Mouse (Mus musculus) heart, embryonic 13.5 days (tissue): ENCODE measurements around the gene Sgpl1. TPM values are rescaled to one million over a fixed set of nuclear protein-coding genes. Genes with fewer than 3 reads are reported as not detected.

Source experiments
- ATAC-seq: fragments of 200-750 bp; cut with Nextera tagmentation; 2 replicates; pipeline ENCODE4 v1.8.0; 2017; ENCODE audit warnings: moderate TSS enrichment; ENCODE audit not compliant: insufficient number of reproducible peaks, low FRiP score, low TSS enrichment; ENCODE audit errors: extremely low read depth
- H3K27ac ChIP-seq: fragments of 300-500 bp; sonication (generic); replicated peaks from 2 replicates; pipeline ENCODE4 v1.5.1; 2015; ENCODE audit warnings: moderate library complexity, mild to moderate bottlenecking, inconsistent platforms
- H3K27me3 ChIP-seq: fragments of 300-500 bp; sonication (generic); replicated peaks from 2 replicates; pipeline ENCODE4 v1.6.1; 2015; ENCODE audit warnings: mild to moderate bottlenecking, inconsistent platforms
- H3K36me3 ChIP-seq: fragments of 300-500 bp; sonication (generic); 2 replicates; pipeline ENCODE4 v1.6.1; 2015; ENCODE audit warnings: mild to moderate bottlenecking, inconsistent platforms
- H3K4me1 ChIP-seq: fragments of 300-500 bp; sonication (generic); 2 replicates; pipeline ENCODE4 v1.6.1; 2015; ENCODE audit warnings: inconsistent platforms
- H3K4me2 ChIP-seq: fragments of 300-500 bp; sonication (generic); 2 replicates; pipeline ENCODE4 v1.6.1; 2015; ENCODE audit warnings: inconsistent platforms, mild to moderate bottlenecking, moderate library complexity
- H3K4me3 ChIP-seq: fragments of 300-500 bp; sonication (generic); 2 replicates; pipeline ENCODE4 v1.5.1; 2015; ENCODE audit warnings: moderate library complexity, mild to moderate bottlenecking, inconsistent platforms
- H3K9ac ChIP-seq: fragments of 300-500 bp; sonication (generic); 2 replicates; pipeline ENCODE4 v1.6.1; 2015; ENCODE audit warnings: inconsistent platforms, mild to moderate bottlenecking, moderate library complexity
- H3K9me3 ChIP-seq: fragments of 300-500 bp; sonication (generic); 2 replicates; pipeline ENCODE4 v1.6.1; 2016; ENCODE audit warnings: inconsistent platforms
- WGBS: fragments of 180-500 bp; shearing (Covaris S2); methylation state at CpG from one replicate; pipeline ENCODE4 v1.1.7; 2015; ENCODE audit warnings: mixed read lengths; 5-methylcytosine and 5-hydroxymethylcytosine counted together
- polyA plus RNA-seq: library from polyadenylated mRNA; unstranded; fragments of >200 nt; fragmentation: Nextera tagmentation; extraction: Ambion mirVana; gene quantifications from 2 replicates; pipeline ENCODE4 v1.2.1, GENCODE M21; 2015

Sgpl1 gene
- polyA plus RNA-seq, 1 experiment from 2014 or later: 29.1 TPM

DNA sequence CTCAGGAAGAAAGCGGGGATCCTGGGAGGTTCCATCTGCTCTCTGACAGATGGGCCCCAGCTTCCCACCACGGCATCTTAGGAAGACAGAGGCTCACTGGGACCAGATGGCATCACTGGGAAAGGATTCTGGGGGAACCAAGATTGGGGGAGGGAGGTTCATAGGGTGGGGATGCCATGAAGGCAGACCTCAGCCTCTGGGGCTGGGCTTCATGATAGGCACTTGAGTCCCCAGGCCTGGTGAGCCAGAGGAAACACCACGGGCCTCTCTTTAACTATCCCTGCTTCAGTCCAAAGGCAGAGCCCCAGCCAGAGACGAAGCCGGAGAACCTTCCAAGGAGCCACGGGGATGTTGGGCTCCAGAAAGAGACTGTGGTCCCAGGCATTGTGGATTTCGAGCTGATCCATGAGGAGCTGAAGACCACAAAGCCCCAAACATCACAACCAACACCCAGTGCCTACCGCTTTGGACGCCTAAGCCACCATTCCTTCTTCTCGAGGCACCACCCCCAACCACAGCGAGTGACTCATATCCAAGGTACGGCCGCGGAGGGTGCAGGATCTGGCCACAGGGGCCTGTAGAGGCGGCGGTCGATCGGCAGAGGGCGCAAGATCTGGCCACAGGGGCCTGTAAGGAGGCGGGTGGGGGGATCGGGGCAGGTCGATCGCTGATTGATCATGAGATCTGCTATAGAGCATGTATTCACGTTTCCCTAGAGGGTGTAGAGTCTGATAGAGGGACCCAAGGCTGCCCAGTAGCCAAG is 28.1 kb upstream of the Sgpl1 start:
- H3K9ac ChIP-seq: peak overlapping the region; percentile 40; the same call in 1 of the 2 replicates
- H3K4me3 ChIP-seq: peak overlapping the region; percentile 20
- peaks cover 9% of the 10 kb centered on the region; the same call in 1 of the 2 replicates for H3K4me1 ChIP-seq
- H3K27ac ChIP-seq: no peak overlapping the region
- no peak for ATAC-seq
- no peaks in the 10 kb centered on the region for H3K9me3 ChIP-seq
- H3K27me3 ChIP-seq: peaks cover 60% of the 10 kb centered on the region
- WGBS: 12% methylated on average over 24 of the region's 24 CpGs
- peak overlapping the region; percentile 57 for H3K4me2 ChIP-seq
- H3K36me3 ChIP-seq: no peaks in the 10 kb centered on the region

DNA sequence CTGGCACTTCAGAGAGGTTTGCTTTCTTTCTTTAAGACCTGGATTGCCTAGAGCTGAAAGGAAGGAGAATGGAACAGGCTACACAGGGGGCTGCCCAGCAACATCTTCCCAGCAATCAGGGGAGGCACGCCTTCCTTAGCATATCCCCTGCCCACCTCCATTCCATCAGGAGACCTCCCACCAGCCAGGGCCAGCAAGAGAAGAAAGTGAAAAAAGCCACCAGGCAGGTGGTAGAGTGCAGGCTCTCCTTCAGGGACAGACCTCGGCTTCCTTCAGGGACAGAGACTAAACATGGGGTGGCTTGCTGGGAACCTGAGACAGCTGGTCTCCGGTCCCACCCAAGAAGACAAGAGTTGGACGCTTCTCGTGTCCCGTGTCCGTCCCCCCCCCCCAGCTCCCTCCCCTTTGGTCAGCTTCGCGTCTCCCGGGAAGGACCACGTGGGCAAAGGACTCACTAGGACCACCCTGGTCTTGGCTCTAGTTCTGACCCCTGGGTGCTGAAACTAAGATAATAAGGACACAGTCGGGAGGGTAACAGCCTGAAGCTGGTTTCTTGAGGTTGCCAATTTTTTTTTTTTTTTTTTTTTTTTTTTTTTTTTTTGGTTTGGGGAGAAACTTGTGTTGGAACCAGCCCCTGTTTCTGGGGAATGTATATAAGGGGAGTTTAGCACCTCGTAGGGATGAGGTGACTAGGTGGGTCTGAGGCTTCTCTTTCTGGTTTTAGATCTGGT is 27.4 kb upstream of the Sgpl1 start:
- H3K9me3 ChIP-seq: no peaks in the 10 kb centered on the region
- H3K4me2 ChIP-seq: no peak overlapping the region
- peaks cover 54% of the 10 kb centered on the region for H3K27me3 ChIP-seq
- H3K4me1 ChIP-seq: peaks cover 9% of the 10 kb centered on the region; the same call in 1 of the 2 replicates
- H3K27ac ChIP-seq: no peak overlapping the region
- WGBS: 31% methylated on average over 13 of the region's 13 CpGs
- no peak overlapping the region for H3K4me3 ChIP-seq
- no peak overlapping the region for H3K9ac ChIP-seq
- no peaks in the 10 kb centered on the region for H3K36me3 ChIP-seq
- ATAC-seq: no peak

DNA sequence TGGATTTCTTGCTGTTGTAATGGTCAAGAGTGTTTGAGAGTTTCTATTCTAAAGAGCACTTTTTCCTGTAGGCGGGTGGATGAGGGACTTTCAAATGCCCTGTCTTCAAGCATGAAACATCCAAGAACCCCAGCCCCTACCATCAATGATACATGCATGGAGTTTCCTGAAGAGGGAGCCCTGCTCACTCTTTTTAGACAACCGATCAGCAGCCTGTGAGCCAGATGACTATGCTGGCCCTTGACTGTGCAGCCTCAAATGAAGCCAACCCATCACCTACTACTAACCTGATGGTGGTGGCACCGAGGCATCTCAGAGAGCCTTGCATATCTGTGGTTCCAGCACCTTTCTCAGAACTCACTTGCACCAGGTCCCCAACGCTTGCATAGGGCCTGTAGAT is 25.0 kb upstream of the Sgpl1 start:
- Histone ChIP-seq H3K9ac (no peak overlapping the region), H3K27ac (no peak overlapping the region), H3K4me2 (no peak overlapping the region), H3K4me3 (no peak overlapping the region), H3K4me1 (peaks cover 9% of the 10 kb centered on the region; the same call in 1 of the 2 replicates), H3K27me3 (peaks cover 40% of the 10 kb centered on the region), H3K9me3 (no peaks in the 10 kb centered on the region), H3K36me3 (no peaks in the 10 kb centered on the region)
- 72% methylated on average over 4 of the region's 4 CpGs for WGBS
- ATAC-seq: no peak

DNA sequence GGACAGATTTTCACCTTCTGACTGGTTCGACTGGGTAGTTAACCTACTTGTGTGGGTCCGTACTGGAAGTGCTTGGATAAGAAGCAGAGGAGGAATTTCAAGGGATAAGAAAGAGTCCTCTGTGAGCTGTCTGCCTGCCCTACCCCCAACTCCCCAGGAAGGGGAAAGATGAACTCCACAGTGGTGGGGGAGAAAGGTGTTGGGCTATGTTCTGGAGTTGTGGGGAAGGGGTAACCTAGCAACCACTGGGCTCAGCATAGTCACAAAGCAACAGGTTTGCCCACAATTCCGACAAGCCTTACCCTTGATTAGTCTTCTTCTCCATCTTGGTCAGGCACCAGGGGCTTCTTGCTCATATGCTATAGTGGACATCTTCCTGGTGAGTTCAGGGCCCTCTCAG is 24.2 kb upstream of the Sgpl1 start, which contains the start of gene Tbata:
Gene Tbata, plus strand, starts transcription at position 301 of the 400 bp plus-strand sequence.
- Histone ChIP-seq H3K9me3 (no peaks in the 10 kb centered on the region), H3K27ac (no peak within 1 kb of the TSS), H3K4me1 (peaks cover 9% of the 10 kb centered on the region; the same call in 1 of the 2 replicates), H3K4me2 (no peak within 1 kb of the TSS), H3K27me3 (peaks cover 36% of the 10 kb centered on the region), H3K36me3 (no peaks in the 10 kb centered on the region), H3K4me3 (no peak within 1 kb of the TSS), H3K9ac (no peak within 1 kb of the TSS)
- 36% methylated on average over 3 of the region's 3 CpGs for WGBS
- no peak for ATAC-seq

DNA sequence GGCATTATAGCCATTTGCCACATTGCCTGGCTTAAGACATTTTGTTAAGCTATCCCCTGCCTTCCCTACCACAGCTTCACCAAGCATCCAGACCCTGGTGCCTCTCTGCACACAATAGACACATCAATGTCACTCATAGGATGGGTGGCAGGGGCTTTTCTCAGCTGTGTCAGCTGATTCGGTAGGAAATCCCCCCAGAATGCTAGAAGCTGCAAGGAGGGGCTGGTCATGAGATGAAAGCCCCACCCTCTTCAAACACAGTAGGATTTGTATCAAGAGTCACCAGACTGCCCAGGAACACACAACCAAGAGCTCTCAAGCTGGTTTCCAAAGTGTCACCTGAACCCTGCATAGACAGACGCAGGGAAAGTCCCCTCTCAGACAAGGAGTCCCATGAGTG is 20.9 kb upstream of the Sgpl1 start:
- no peak overlapping the region for H3K4me3 ChIP-seq
- H3K36me3 ChIP-seq: no peaks in the 10 kb centered on the region
- H3K27me3 ChIP-seq: peaks cover 11% of the 10 kb centered on the region
- no peak overlapping the region for H3K4me2 ChIP-seq
- no peaks in the 10 kb centered on the region for H3K9me3 ChIP-seq
- H3K9ac ChIP-seq: no peak overlapping the region
- H3K27ac ChIP-seq: no peak overlapping the region
- WGBS: 50% methylated on average over 2 of the region's 2 CpGs
- no peaks in the 10 kb centered on the region for H3K4me1 ChIP-seq
- ATAC-seq: no peak

DNA sequence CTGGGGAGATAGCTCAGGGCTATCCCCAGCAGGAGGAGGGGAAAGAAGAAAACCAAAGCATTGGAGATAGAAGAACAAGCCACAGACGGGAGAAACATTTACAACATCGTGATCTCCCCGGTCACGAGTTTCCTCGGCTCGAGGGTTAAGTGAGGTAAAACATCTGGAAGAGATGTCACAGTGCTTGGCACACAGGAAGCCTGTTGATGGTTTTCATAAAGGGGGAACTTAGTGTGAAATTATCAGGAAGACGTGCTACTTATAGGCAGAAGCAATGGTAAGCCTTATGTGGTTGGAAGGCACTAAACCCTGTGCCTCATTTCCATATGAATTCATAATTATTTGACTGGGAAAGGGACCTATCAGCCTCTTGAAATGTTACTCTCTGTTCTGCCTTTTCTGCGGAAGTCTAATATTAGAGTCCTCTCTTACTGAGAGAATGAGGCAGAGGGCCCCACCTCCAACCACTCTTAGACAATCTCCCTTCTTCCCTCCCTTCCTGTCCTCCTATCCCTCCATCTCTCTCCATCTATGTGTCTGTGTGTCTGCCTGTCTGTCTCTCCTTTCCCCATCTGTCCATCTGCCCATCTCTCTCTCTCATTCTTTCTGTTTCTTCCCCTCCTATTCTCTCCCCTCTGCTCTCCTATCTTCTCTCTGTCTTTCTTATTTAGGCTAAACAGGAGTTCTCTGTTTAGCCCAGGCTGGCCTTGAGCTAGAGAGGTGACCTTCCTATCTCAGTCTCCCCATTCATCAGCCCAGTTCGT is 20.0 kb upstream of the Sgpl1 start:
- H3K4me1 ChIP-seq: no peaks in the 10 kb centered on the region
- no peak overlapping the region for H3K4me3 ChIP-seq
- no peak overlapping the region for H3K4me2 ChIP-seq
- ATAC-seq: no peak
- no peak overlapping the region for H3K27ac ChIP-seq
- H3K36me3 ChIP-seq: no peaks in the 10 kb centered on the region
- H3K9me3 ChIP-seq: no peaks in the 10 kb centered on the region
- WGBS: 62% methylated on average over 9 of the region's 9 CpGs
- H3K27me3 ChIP-seq: peaks cover 11% of the 10 kb centered on the region; the same call in 1 of the 2 replicates
- H3K9ac ChIP-seq: no peak overlapping the region

DNA sequence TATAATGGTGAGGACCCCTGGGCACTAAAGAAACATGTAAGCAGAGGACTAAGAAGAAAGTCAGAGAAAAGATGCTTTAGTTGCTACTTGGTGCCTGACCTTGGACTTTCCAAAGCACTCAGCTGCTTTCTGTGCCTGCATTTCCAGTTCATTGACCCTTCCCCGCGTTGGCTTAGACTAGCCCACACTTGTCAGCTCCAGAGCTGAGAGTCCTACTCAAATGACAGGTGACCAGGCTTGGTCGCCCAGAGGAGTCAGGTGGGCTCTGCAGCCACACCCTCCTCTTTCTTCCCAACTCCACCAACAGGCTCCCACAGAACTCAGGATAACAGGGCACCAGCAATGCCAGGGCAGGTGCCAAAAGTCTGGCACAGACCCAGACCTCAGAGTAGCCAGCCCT is 14.9 kb upstream of the Sgpl1 start:
- 75% methylated on average over 3 of the region's 3 CpGs for WGBS
- Histone ChIP-seq H3K9ac (no peak overlapping the region), H3K4me2 (no peak overlapping the region), H3K4me3 (no peak overlapping the region), H3K27me3 (no peaks in the 10 kb centered on the region; the same call in 1 of the 2 replicates), H3K9me3 (no peaks in the 10 kb centered on the region), H3K36me3 (no peaks in the 10 kb centered on the region), H3K27ac (no peak overlapping the region), H3K4me1 (no peaks in the 10 kb centered on the region)
- ATAC-seq: no peak

DNA sequence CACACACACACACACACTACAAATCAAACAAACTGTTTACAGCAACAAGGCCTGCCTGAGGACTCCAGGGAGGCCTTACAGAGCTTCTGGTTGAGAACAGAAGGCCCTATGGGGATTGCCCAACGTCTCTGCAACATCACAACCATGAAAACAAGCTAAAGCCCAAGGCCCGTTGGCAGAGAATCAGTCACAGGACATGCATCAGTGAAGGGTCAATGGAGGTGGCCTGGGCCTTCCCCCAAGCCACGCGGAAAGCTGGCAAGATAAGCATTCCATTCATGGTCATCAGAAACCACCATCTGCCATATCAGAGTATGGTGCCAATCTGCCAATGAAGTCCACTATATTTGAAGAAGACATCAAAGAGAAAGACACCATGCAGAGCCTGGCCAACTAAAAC is 13.2 kb upstream of the Sgpl1 start:
- Histone ChIP-seq H3K4me2 (no peak overlapping the region), H3K4me1 (no peaks in the 10 kb centered on the region), H3K27me3 (no peaks in the 10 kb centered on the region), H3K9me3 (no peaks in the 10 kb centered on the region), H3K4me3 (no peak overlapping the region), H3K27ac (no peak overlapping the region), H3K9ac (no peak overlapping the region), H3K36me3 (no peaks in the 10 kb centered on the region)
- ATAC-seq: no peak
- 65% methylated on average over 4 of the region's 4 CpGs for WGBS

DNA sequence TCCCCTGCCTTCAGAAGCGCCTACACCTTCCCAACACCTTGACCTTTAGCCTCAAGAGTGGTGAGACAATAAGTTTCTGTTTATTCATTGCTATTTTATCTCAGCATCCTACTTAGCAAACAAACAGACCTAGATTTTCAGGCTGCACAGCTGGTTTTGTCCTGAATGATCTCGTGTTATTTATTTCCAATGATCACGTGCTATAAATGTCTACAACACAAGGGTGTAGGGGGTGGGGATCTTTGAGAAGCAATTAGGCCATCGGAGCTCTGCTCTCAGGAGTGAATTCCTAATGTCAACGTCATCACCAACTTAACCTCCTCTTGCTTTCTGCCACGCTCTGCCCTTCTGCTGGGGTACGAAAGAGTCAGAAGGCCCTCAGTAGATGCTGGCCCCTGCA is 12.6 kb upstream of the Sgpl1 start:
- Histone ChIP-seq H3K9me3 (no peaks in the 10 kb centered on the region), H3K27ac (no peak overlapping the region), H3K27me3 (no peaks in the 10 kb centered on the region), H3K9ac (no peak overlapping the region), H3K4me1 (no peaks in the 10 kb centered on the region), H3K36me3 (no peaks in the 10 kb centered on the region), H3K4me3 (no peak overlapping the region), H3K4me2 (no peak overlapping the region)
- WGBS: 68% methylated on average over 7 of the region's 7 CpGs
- ATAC-seq: no peak

DNA sequence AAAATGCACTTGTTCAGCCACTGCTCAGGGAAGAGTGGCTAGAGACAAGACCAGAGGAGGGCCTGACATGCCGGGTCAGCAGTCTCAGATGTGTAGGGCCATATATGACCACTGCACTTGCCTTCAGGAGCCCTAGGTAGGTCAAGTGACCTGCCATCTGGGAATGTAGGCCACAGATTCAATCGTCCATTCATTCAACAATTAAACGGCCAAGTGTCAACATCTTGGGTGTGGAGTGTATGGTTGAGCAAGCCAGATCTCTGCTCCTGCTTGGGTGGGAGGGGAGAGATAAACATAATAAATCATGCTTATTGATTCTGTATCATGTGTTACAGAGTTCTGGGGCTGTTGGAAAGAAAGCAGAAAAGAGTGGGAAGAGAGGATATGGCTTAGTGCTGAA is 11.1 kb upstream of the Sgpl1 start:
- H3K4me3 ChIP-seq: no peak overlapping the region
- H3K36me3 ChIP-seq: no peaks in the 10 kb centered on the region
- no peak overlapping the region for H3K4me2 ChIP-seq
- peaks cover 5% of the 10 kb centered on the region for H3K4me1 ChIP-seq
- 73% methylated on average over 3 of the region's 3 CpGs for WGBS
- H3K9me3 ChIP-seq: no peaks in the 10 kb centered on the region
- no peak for ATAC-seq
- no peak overlapping the region for H3K27ac ChIP-seq
- H3K27me3 ChIP-seq: no peaks in the 10 kb centered on the region
- H3K9ac ChIP-seq: no peak overlapping the region

DNA sequence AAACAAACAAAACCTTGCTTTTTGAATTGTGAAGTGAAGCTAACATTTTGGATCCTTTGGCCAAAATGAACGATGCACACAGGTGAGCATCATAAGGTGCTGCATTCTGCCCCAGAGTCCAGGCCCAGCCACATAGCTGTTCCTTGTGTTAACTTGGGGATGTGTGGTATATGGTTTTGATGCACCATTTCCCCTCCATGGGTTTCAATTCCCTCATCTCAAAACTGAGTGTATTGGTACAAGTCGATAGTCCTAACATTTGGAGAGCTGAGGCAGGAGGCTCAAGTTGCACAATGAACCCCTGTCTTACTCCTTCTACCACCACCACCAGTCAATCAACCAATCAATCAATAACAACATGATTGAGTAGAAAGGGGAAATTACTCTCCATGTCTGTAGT is 8.9 kb upstream of the Sgpl1 start:
- Histone ChIP-seq H3K4me2 (no peak overlapping the region), H3K9me3 (no peaks in the 10 kb centered on the region), H3K27me3 (no peaks in the 10 kb centered on the region), H3K4me1 (peaks cover 12% of the 10 kb centered on the region), H3K4me3 (no peak overlapping the region), H3K27ac (no peak overlapping the region), H3K36me3 (no peaks in the 10 kb centered on the region), H3K9ac (no peak overlapping the region)
- no peak for ATAC-seq
- 81% methylated on average over 2 of the region's 2 CpGs for WGBS
